Mouse (Mus musculus): Measurements from ENCODE around the gene Slc6a4. TPM values are rescaled to one million over a fixed set of nuclear protein-coding genes. Genes with fewer than 3 reads are reported as not detected.

Gene Slc6a4
- polyA plus RNA-seq, 1 experiment = 12.8 TPM

DNA sequence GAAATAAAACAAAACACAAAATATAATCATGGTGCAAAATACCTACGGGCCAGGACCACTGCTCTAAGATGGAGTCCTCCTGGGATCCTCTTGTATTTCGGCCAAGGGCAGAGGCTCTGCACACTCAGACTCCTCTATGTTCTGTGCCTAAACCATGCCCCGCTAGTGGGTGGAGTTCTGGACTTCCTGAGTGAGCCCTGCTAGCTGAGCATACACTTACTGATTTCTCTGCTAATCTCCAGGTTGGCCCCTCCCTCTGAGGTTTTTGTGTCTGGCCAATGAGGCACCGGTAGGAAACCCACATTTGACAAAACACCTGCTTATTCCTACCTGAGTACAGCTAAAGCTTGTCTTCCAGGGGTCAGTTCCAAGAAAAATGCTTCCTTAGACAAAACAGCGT, 2.3 kb downstream of the Slc6a4 start:
- no peak for TF ChIP-seq POLR2A (IDR thresholded peaks at IDR 0.05; ENCODE audit: low read depth, low read length)
- WGBS = 59% methylated on average over 5 of the region's 5 CpGs
- H3K27ac ChIP-seq (ENCODE audit: insufficient read depth, low read depth, low read length) = no peak overlapping the region
- H3K36me3 ChIP-seq (ENCODE audit: control insufficient read depth, insufficient read depth, low read length) = no peaks in the 10 kb centered on the region
- 0 out of 2 replicates have a peak, but pooled peaks cover 3% of the 10 kb centered on the region for H3K4me1 ChIP-seq (ENCODE audit: control insufficient read depth, insufficient read depth, low read length)
- no peak overlapping the region for H3K4me3 ChIP-seq (ENCODE audit: insufficient read depth, low read depth, low read length)
- no peak for DNase-seq
- H3K27me3 ChIP-seq (replicated peaks; ENCODE audit: control insufficient read depth, insufficient read depth, low read length) = peaks cover 2% of the 10 kb centered on the region; the same call in 1 of the 2 replicates

DNA sequence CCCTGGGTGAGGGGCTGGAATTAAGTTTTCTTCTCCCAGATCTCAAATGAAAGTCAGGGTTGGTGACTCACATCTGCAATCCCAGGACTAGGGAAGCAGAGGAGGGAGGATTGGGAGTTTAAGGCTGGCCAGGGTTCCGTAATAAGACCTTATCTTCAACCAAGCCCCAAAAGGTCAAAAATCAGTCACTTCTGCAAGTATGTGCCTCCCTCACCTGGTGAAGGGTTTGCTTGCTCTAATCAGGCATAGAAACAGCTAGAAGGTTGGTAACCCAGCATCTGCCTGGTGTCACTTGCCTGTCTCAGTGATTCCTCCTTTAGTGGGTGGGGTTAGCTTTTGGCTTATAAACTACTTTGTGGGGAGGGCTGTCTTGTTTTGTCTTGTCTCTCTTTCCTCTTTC, 4.0 kb downstream of the Slc6a4 start:
- 0 out of 2 replicates have a peak, but pooled peaks cover 3% of the 10 kb centered on the region for H3K4me1 ChIP-seq (ENCODE audit: control insufficient read depth, insufficient read depth, low read length)
- H3K4me3 ChIP-seq (ENCODE audit: insufficient read depth, low read depth, low read length) = no peak overlapping the region
- TF ChIP-seq CTCF (conservative IDR thresholded peaks at IDR 0.05; ENCODE audit: insufficient read depth, insufficient read length, low read depth, low read length) (no peak), POLR2A (IDR thresholded peaks at IDR 0.05; ENCODE audit: low read depth, low read length) (no peak)
- WGBS = 81% methylated on average over 1 of the region's 1 CpGs
- H3K27me3 ChIP-seq (replicated peaks; ENCODE audit: control insufficient read depth, insufficient read depth, low read length) = peaks cover 2% of the 10 kb centered on the region; the same call in 1 of the 2 replicates
- H3K36me3 ChIP-seq (ENCODE audit: control insufficient read depth, insufficient read depth, low read length) = no peaks in the 10 kb centered on the region
- no peak overlapping the region for H3K27ac ChIP-seq (ENCODE audit: insufficient read depth, low read depth, low read length)
- no peak for DNase-seq

DNA sequence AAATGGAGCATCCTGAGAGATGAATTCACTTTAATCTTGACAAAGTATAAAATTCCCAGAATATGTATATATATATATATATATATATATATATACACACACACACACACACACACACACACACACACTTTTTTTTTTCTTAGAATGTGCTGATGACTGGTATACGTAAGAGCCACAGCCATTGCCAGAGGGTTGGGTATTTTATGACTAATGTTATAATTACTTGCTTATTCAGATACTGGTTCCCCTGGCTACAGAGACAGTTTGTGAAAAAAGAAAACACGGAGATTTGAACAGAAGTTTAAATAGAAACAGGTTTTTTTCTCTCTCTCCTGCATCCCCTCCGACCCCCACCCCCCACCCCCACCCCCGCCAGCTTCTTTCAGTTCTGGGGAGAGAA, 7.5 kb downstream of the Slc6a4 start:
- Histone ChIP-seq H3K27ac (ENCODE audit: insufficient read depth, low read depth, low read length) (no peak overlapping the region), H3K4me3 (ENCODE audit: insufficient read depth, low read depth, low read length) (no peak overlapping the region), H3K4me1 (ENCODE audit: control insufficient read depth, insufficient read depth, low read length) (peaks cover 8% of the 10 kb centered on the region), H3K36me3 (ENCODE audit: control insufficient read depth, insufficient read depth, low read length) (no peaks in the 10 kb centered on the region), H3K27me3 (replicated peaks; ENCODE audit: control insufficient read depth, insufficient read depth, low read length) (no peaks in the 10 kb centered on the region)
- TF ChIP-seq POLR2A (IDR thresholded peaks at IDR 0.05; ENCODE audit: low read depth, low read length) (no peak), CTCF (conservative IDR thresholded peaks at IDR 0.05; ENCODE audit: insufficient read depth, insufficient read length, low read depth, low read length) (no peak)
- no peak for DNase-seq
- 60% methylated on average over 4 of the region's 4 CpGs for WGBS

DNA sequence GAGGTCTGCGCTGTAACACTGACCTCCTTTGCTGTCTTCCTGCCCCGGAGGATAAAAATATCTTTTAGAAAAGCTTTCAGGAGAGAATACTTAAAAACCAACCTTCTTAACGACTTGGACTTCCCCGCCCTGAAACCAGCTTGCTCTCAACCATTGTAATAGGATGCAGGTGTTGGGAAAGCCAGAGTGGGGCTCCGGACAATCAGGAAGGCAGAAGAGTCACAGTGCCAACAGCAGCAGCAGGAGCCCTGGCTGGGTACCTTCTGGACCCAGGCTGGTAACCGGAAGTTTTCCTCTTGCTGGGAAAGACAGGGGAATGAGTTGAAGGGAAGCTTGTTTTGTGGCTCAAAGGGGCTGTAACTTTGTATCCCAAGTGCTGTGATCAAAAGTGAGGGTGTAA, 8.2 kb downstream of the Slc6a4 start:
- no peaks in the 10 kb centered on the region for H3K27me3 ChIP-seq (replicated peaks; ENCODE audit: control insufficient read depth, insufficient read depth, low read length)
- WGBS = 31% methylated on average over 6 of the region's 6 CpGs
- DNase-seq = no peak
- H3K4me1 ChIP-seq (ENCODE audit: control insufficient read depth, insufficient read depth, low read length) = peaks cover 10% of the 10 kb centered on the region
- no peak overlapping the region for H3K4me3 ChIP-seq (ENCODE audit: insufficient read depth, low read depth, low read length)
- TF ChIP-seq CTCF (conservative IDR thresholded peaks at IDR 0.05; ENCODE audit: insufficient read depth, insufficient read length, low read depth, low read length) (no peak), POLR2A (IDR thresholded peaks at IDR 0.05; ENCODE audit: low read depth, low read length) (no peak)
- no peaks in the 10 kb centered on the region for H3K36me3 ChIP-seq (ENCODE audit: control insufficient read depth, insufficient read depth, low read length)
- H3K27ac ChIP-seq (ENCODE audit: insufficient read depth, low read depth, low read length) = no peak overlapping the region

DNA sequence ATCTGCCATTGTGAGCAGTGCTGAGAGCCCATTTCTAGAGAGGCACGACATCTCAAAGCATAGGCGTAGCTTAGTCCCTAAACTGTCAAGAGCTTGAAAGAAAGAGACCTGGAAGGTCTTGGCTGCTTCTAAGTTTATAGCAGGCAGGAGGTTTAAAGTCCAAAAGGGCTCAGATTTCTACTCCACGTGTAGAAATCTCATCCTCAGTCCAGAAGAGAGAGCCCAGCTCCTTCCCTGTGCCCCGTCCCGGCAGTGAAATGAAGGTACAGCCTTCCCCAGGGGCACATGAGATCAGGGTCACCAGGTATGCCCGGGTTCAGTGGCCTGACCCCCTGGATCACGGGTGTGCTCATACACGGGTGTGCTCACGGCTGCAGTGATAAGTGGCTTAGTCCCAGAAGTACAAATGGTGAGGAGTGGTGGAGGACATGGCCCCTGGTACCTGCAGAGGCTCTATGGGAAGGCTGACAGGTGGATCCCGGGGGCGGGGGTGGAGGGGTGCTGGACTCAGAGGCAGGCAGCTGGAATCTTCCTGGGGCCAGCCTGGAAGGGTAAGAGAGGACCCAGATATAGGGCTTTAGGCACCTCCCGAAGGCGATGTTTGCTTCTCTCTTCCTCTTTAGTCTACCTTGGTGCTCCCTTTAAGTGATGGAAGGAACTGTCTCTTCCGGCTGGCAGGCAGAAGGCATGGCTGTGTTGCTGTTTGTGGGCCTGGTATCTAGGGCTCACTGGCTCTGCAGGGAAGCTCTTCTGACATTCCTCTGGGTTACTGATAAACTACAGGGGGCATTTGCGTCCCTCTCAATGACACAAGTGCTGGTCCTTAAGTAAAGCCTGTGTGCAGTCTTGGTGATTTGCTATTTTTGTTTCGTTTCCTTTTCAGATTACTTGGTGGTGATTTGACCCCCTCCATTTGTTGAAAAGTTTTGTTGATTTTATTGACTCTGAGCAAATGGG, 10.9 kb downstream of the Slc6a4 start:
- 54% methylated on average over 16 of the region's 16 CpGs for WGBS
- H3K4me3 ChIP-seq (ENCODE audit: insufficient read depth, low read depth, low read length) = no peak overlapping the region

DNA sequence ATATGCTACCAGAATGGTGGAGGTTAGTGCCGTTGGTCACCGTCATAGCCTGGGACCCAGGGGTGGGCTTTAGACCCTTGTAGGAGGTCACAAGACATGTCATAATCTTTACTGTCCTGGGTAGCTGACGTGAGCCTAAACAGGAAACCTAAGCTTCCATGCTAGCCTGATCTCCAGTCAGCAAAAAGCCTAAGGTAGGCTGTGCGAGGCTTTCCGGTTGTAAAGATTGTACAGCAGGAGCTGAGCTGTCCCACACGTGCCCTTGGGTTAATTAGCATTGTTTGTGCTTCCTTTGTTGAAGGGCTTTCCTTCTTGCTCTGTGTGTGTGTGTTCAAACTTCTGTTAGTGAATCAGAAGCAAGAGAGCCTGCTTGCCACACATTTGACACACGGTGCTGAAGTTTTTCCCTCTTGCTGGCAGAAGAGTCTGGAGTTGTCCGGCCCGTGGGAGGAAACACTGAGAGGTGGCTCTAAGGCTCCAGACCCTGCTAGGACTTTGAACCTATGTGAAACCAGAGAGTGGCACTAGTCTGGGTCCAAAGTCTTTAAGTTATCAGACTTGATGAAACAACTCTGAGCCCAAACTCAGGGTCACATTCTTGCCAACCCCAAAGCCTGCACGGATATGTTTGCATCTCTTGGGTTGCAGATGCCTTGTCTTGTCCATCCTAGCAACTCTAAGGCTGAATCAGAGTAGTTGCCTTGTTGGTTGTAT, 12.5 kb downstream of the Slc6a4 start:
- Histone ChIP-seq H3K4me1 (ENCODE audit: control insufficient read depth, insufficient read depth, low read length) (peaks cover 10% of the 10 kb centered on the region), H3K4me3 (ENCODE audit: insufficient read depth, low read depth, low read length) (no peak overlapping the region), H3K36me3 (ENCODE audit: control insufficient read depth, insufficient read depth, low read length) (no peaks in the 10 kb centered on the region), H3K27me3 (replicated peaks; ENCODE audit: control insufficient read depth, insufficient read depth, low read length) (no peaks in the 10 kb centered on the region), H3K27ac (ENCODE audit: insufficient read depth, low read depth, low read length) (no peak overlapping the region)
- WGBS = 50% methylated on average over 10 of the region's 10 CpGs
- DNase-seq = peak; percentile 21
- TF ChIP-seq CTCF (conservative IDR thresholded peaks at IDR 0.05; ENCODE audit: insufficient read depth, insufficient read length, low read depth, low read length) = no peak
- TF ChIP-seq POLR2A (IDR thresholded peaks at IDR 0.05; ENCODE audit: low read depth, low read length) = no peak

More for the DNA sequence above, 10.9 kb downstream of the Slc6a4 start:
- Histone ChIP-seq H3K27ac (ENCODE audit: insufficient read depth, low read depth, low read length) (no peak overlapping the region), H3K27me3 (replicated peaks; ENCODE audit: control insufficient read depth, insufficient read depth, low read length) (no peaks in the 10 kb centered on the region), H3K4me1 (ENCODE audit: control insufficient read depth, insufficient read depth, low read length) (peaks cover 10% of the 10 kb centered on the region), H3K36me3 (ENCODE audit: control insufficient read depth, insufficient read depth, low read length) (no peaks in the 10 kb centered on the region)
- DNase-seq = peak; percentile 58
- TF ChIP-seq CTCF (conservative IDR thresholded peaks at IDR 0.05; ENCODE audit: insufficient read depth, insufficient read length, low read depth, low read length) = no peak
- TF ChIP-seq POLR2A (IDR thresholded peaks at IDR 0.05; ENCODE audit: low read depth, low read length) = no peak

DNA sequence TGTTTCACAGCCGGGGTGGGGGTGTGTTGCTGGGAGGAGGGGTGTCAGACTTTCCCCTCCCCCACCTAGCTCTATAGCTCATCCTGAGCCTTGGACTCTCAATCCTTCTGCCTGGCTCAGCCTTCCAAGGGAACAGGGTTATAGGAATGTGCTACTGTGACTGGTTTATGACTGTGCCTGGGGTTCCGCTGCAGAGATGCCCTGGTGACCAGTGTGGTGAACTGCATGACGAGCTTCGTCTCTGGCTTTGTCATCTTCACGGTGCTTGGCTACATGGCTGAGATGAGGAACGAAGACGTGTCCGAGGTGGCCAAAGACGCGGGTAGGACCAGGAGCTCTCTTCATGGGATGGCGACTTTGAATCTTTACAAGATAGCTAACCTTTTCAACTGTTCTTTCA, 19.6 kb downstream of the Slc6a4 start:
- Histone ChIP-seq H3K36me3 (ENCODE audit: control insufficient read depth, insufficient read depth, low read length) (no peaks in the 10 kb centered on the region), H3K27me3 (replicated peaks; ENCODE audit: control insufficient read depth, insufficient read depth, low read length) (no peaks in the 10 kb centered on the region), H3K4me3 (ENCODE audit: insufficient read depth, low read depth, low read length) (no peak overlapping the region), H3K27ac (ENCODE audit: insufficient read depth, low read depth, low read length) (no peak overlapping the region), H3K4me1 (ENCODE audit: control insufficient read depth, insufficient read depth, low read length) (no peaks in the 10 kb centered on the region)
- DNase-seq = no peak
- 80% methylated on average over 11 of the region's 11 CpGs for WGBS
- TF ChIP-seq POLR2A (IDR thresholded peaks at IDR 0.05; ENCODE audit: low read depth, low read length) (no peak), CTCF (conservative IDR thresholded peaks at IDR 0.05; ENCODE audit: insufficient read depth, insufficient read length, low read depth, low read length) (no peak)

All from kidney, adult 2 months (tissue).